Mouse (Mus musculus): ENCODE measurements around the gene Cfap99. TPM values are rescaled to one million over a fixed set of nuclear protein-coding genes. Genes with fewer than 3 reads are reported as not detected.
A peak's percentile ranks its signal among the peaks of the same experiment; 100 is the strongest.

Gene Cfap99
- total RNA-seq, 2 experiments from 2014 or later, result 0.71 to 1.1 TPM

GRCm38 (mm10) chr5:34274676-34275293, 13.6 kb upstream of the Cfap99 start:
- intact Hi-C loops (cut with DNase I), result loop anchor here (5.0 kb wide), 1 partner anchor 277 kb away; the partner anchor contains the start of gene Nat8l
- no peak for DNase-seq (ENCODE audit: low spot score in 2 of 2)

DNA sequence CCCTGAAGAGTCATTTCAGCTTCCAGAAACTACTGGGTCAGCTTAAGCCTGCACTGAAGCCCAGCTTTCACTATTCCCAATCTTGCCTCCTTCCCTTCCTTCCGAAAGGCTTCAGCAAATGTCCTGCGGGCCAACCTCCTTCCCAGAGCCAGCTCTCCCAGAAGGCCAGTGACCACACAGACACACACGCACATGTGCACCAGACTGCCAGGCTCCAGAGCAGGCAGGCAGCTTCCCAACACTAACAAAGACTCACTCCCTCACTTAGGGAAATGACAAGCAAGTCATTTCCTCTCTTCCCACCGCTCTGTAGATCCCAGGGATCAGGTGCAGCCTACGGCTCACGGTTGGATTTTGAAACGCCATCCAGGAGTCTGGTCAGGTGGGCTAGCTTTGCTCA, 12.2 kb upstream of the Cfap99 start:
- intact Hi-C loops (cut with DNase I), result loop anchor here (1.0 to 5.0 kb wide), 3 partner anchors 33 to 279 kb away; partner anchors contain the start of gene Nat8l

GRCm38 (mm10) chr5:34276746-34277145, 11.7 kb upstream of the Cfap99 start:
- intact Hi-C loops (cut with DNase I), result loop anchor here (1.0 to 5.0 kb wide), 3 partner anchors 34 to 279 kb away; partner anchors contain the start of gene Nat8l

More for the DNA sequence above, 12.2 kb upstream of the Cfap99 start:
- peak in 1 of 2 experiments; percentile 30 for DNase-seq (ENCODE audit: low spot score in 2 of 2)

DNA sequence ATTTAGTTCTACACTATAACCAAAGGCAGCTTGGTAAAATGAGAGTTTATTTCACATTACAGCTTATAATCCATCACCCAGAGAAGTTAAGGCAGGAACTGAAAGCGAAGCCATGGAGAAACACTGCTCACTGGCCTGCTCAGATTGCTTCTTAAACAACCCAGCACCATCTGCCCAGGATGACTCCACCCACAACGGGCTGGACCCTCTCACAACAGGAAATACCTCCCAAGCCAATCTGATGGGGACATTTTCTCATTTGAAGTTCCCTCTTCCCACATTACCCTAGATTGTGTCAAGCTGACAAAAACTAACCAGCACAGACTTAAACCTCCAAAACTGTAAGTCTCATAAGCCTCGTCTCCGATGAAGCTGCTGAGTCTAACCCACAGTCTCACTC, 10.3 kb upstream of the Cfap99 start:
- intact Hi-C loops (cut with DNase I), result loop anchor here (5.0 kb wide), 1 partner anchor 281 kb away; the partner anchor contains the start of gene Nat8l
- no peak for DNase-seq (ENCODE audit: low spot score in 2 of 2)

More at GRCm38 (mm10) chr5:34276746-34277145, 11.7 kb upstream of the Cfap99 start:
- peak; percentile 49 to 95 for DNase-seq (ENCODE audit: low spot score in 2 of 2)

- peak in 1 of 2 experiments; percentile 60 for DNase-seq (ENCODE audit: low spot score in 2 of 2)
- intact Hi-C loops (cut with DNase I), result loop anchor here (5.0 kb wide), 1 partner anchor 282 kb away; the partner anchor contains the start of gene Nat8l
Measured at GRCm38 (mm10) chr5:34279214-34279613, 9.2 kb upstream of the Cfap99 start.

DNA sequence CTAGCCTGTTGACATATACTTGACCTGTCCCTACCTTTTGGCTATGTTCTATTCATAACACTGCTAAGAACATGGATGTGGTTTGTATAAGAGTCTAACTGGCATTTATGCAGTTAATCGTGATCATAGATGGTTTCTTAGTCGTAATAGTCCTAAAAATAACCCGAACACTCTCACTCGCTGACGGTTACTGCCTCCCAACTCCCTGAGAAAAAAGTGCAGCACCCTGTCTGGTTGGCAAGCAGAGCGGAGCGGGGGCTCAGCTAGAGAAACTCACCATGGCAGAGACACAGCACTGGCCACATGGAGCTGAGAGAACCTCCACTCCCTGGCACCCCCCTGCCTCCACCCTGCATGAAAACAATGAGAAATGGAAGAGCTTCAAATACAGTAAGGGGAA, 7.4 kb upstream of the Cfap99 start:
- DNase-seq (ENCODE audit: low spot score in 2 of 2), result peak in 1 of 2 experiments; percentile 63
- intact Hi-C loops (cut with DNase I), result no loop called here

DNA sequence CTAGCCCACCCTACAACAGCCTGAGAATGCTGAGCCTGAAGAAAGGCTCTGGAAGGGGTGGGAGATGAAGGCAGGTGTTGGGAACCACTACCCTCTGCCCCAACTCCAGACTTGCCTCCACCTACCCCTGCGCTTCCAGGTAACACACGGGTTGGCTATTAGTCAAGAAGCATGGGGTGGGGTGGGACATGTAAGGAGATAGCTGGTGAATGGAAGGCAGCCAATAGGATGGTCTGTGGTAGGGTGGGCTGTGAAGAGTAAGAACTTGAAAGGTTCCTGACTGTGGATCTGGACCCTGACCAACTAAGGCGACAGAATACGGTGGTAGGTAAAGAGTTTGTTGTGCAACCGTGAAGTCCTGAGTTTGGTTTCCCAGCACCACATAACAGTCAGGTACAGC, 5.0 kb upstream of the Cfap99 start:
- intact Hi-C loops (cut with DNase I), result no loop called here
- no peak for DNase-seq (ENCODE audit: low spot score in 2 of 2)

- intact Hi-C loops (cut with DNase I), result no loop called here
Measured at GRCm38 (mm10) chr5:34284156-34284750, 4.1 kb upstream of the Cfap99 start.

GRCm38 (mm10) chr5:34285285-34285684, 3.1 kb upstream of the Cfap99 start:
- DNase-seq (ENCODE audit: low spot score in 2 of 2), result no peak
- intact Hi-C loops (cut with DNase I), result no loop called here

More at GRCm38 (mm10) chr5:34284156-34284750, 4.1 kb upstream of the Cfap99 start:
- no peak for DNase-seq (ENCODE audit: low spot score in 2 of 2)

- intact Hi-C loops (cut with DNase I), result no loop called here
Measured at GRCm38 (mm10) chr5:34286516-34286915, 1.9 kb upstream of the Cfap99 start.

GRCm38 (mm10) chr5:34287001-34287837, 1.2 kb upstream of the Cfap99 start:
- DNase-seq (ENCODE audit: low spot score in 2 of 2), result no peak
- intact Hi-C loops (cut with DNase I), result no loop called here

More at GRCm38 (mm10) chr5:34286516-34286915, 1.9 kb upstream of the Cfap99 start:
- DNase-seq (ENCODE audit: low spot score in 2 of 2), result no peak

DNA sequence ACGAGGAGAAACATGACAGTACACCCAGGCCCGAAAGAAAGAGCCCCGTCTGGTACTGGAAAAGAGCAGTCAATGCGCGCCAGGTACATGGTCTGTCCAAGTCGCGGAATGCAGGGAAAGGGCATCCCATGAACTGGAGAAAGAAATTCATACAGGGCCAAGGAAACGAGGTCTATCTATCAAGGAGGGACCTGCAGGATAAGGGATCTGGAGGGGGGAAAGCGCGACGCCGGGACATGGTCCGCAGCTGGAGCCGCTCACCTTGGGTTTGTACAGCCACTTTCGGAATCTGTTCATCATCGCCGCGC, 608 bp upstream of the Cfap99 start:
- intact Hi-C loops (cut with DNase I), result loop anchor here (2.0 kb wide), 1 partner anchor 49 kb away; the partner anchor contains the start of gene Rnf4
- no peak for DNase-seq (ENCODE audit: low spot score in 2 of 2)

- DNase-seq (ENCODE audit: low spot score in 2 of 2), result no peak
- intact Hi-C loops (cut with DNase I), result loop anchor here (2.0 kb wide), 1 partner anchor 48 kb away; the partner anchor contains the start of gene Rnf4
Measured at GRCm38 (mm10) chr5:34289286-34289685, 886 bp downstream of the Cfap99 start.

DNA sequence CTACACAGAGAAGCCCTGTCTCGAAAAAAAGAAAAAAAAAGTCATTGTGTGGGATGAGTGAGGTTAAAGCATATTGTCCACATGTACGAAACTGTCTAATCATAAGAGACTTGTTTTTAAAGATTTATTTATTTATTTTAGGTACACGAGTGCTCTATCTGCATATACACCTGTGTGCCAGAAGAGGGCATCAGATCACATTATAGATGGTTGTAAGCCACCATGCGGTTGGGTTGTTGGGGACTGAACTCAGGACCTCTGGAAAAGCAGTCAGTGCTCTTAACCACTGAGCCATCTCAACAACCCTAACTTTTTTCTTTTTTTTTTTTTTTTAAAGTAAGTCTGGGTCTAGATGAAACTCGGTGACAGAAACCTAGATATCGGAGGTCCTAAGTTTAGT, 5.0 kb downstream of the Cfap99 start:
- DNase-seq (ENCODE audit: low spot score in 2 of 2), result no peak
- intact Hi-C loops (cut with DNase I), result no loop called here

DNA sequence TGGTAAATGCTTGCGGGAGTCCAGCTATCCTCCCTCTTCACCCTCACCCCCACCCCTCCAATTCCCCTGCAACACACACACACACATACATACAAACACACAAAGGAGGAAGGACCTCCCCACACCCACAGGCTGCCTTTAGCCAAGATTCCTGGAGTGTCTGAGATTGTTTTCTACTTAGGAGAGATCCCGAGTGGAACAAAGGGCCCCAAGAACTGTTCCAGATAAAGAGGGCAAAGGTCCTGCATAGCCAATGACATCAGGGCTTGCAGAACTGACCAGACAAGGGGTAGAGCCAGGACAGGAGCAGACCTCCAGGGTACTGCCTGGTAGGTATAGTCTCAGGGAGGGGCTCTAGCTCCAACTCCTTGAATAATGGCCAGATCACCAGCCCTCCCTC, 6.3 kb downstream of the Cfap99 start:
- intact Hi-C loops (cut with DNase I), result no loop called here

GRCm38 (mm10) chr5:34295141-34295540, 6.7 kb downstream of the Cfap99 start:
- intact Hi-C loops (cut with DNase I), result no loop called here
- no peak for DNase-seq (ENCODE audit: low spot score in 2 of 2)

More for the DNA sequence above, 6.3 kb downstream of the Cfap99 start:
- DNase-seq (ENCODE audit: low spot score in 2 of 2), result no peak

GRCm38 (mm10) chr5:34298061-34298460, 9.7 kb downstream of the Cfap99 start:
- intact Hi-C loops (cut with DNase I), result no loop called here
- peak in 1 of 2 experiments; percentile 72 for DNase-seq (ENCODE audit: low spot score in 2 of 2)

GRCm38 (mm10) chr5:34298937-34299535, 10.6 kb downstream of the Cfap99 start:
- intact Hi-C loops (cut with DNase I), result no loop called here
- no peak for DNase-seq (ENCODE audit: low spot score in 2 of 2)

- no peak for DNase-seq (ENCODE audit: low spot score in 2 of 2)
- intact Hi-C loops (cut with DNase I), result no loop called here
Measured at GRCm38 (mm10) chr5:34302377-34302776, 14.0 kb downstream of the Cfap99 start.

DNA sequence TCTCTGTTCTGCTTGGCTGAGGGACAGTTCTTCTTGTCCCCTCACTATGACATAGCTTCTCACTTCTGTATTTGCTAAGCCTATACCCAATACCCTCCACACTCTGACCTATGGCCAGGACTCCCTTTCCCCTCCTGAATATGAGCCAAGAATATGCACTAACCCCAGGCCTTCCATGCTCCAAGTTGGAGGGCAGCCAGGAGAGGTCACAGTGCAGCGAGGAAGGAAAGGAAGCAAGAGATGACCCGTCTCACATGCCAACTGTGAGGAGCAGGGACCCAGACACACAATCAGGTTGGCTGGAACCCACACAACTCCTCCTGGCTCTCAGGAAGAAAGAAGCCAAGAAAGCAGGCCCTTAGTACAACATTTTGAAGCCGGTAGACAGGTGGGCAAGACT, 20.6 kb downstream of the Cfap99 start:
- intact Hi-C loops (cut with DNase I), result no loop called here

More for the DNA sequence above, 20.6 kb downstream of the Cfap99 start:
- no peak for DNase-seq (ENCODE audit: low spot score in 2 of 2)
